Mouse (Mus musculus) liver, embryonic 14.5 days (tissue): Measurements from ENCODE around the gene Glt6d1.

ENCODE experiments used
- CTCF ChIP-seq: IDR thresholded peaks from 2 replicates; pipeline ENCODE4 v1.5.1; 2016; ENCODE audit warnings: antibody characterized with exemption, low read depth, control low read depth
- EP300 ChIP-seq: IDR thresholded peaks from 2 replicates; pipeline ENCODE4 v1.6.1; 2016; ENCODE audit warnings: antibody characterized with exemption, low read depth

DNA sequence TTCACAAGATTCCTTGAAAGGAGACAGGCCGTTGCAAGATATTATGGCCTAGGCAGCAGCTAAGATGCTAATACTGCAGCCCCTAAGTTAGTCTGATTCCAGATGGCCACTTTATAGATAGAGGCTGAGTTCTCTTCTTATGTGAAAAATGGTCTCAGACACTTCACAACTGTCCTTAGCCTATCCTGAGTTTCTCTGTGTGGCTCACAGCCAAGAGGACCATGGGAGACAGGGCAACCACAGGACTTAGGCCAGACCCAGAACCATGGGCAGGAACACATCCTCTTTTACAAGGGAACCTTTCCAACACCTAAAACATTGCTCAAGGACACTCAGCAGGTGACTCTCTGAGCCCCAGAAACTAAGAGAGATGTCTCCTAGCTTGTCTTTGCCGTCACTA lies 42.1 kb downstream of the Glt6d1 start:
- TF ChIP-seq CTCF (no peak), EP300 (no peak)
